Mouse (Mus musculus) kidney, embryonic 15.5 days (tissue): ENCODE data around the gene Etv6. TPM values are rescaled to one million over a fixed set of nuclear protein-coding genes. Genes with fewer than 3 reads are reported as not detected.

Experiments used
- ATAC-seq: fragments of 200-750 bp; cut with Nextera tagmentation; replicated peaks from 2 replicates; pipeline ENCODE4 v1.8.0; 2017; ENCODE audit warnings: moderate TSS enrichment; ENCODE audit not compliant: low FRiP score
- H3K27ac ChIP-seq: fragments of 300-500 bp; sonication (generic); 2 replicates; pipeline ENCODE4 v1.5.1; 2015; ENCODE audit warnings: mild to moderate bottlenecking, inconsistent platforms
- H3K27me3 ChIP-seq: fragments of 300-500 bp; sonication (generic); 2 replicates; pipeline ENCODE4 v1.6.1; 2015; ENCODE audit warnings: inconsistent platforms
- H3K36me3 ChIP-seq: fragments of 300-500 bp; sonication (generic); 2 replicates; pipeline ENCODE4 v1.6.1; 2015; ENCODE audit warnings: inconsistent platforms
- H3K4me1 ChIP-seq: fragments of 300-500 bp; sonication (generic); 2 replicates; pipeline ENCODE4 v1.6.1; 2015; ENCODE audit warnings: inconsistent platforms
- H3K4me2 ChIP-seq: fragments of 300-500 bp; sonication (generic); 2 replicates; pipeline ENCODE4 v1.6.1; 2015; ENCODE audit warnings: moderate library complexity, mild to moderate bottlenecking, inconsistent platforms
- H3K4me3 ChIP-seq: fragments of 300-500 bp; sonication (generic); replicated peaks from 2 replicates; pipeline ENCODE4 v1.5.1; 2015; ENCODE audit warnings: mild to moderate bottlenecking, inconsistent platforms
- H3K9ac ChIP-seq: fragments of 300-500 bp; sonication (generic); 2 replicates; pipeline ENCODE4 v1.6.1; 2015; ENCODE audit warnings: mild to moderate bottlenecking, inconsistent platforms
- H3K9me3 ChIP-seq: fragments of 300-500 bp; sonication (generic); replicated peaks from 2 replicates; pipeline ENCODE4 v1.6.1; 2016; ENCODE audit warnings: inconsistent platforms
- WGBS: fragments of 180-500 bp; shearing (Covaris S2); methylation state at CpG from one replicate; pipeline ENCODE4 v1.1.7; 2015; ENCODE audit warnings: mixed read lengths; 5-methylcytosine and 5-hydroxymethylcytosine counted together
- polyA plus RNA-seq: library from polyadenylated mRNA; unstranded; fragments of >200 nt; fragmentation: Nextera tagmentation; extraction: Ambion mirVana; gene quantifications from 2 replicates; pipeline ENCODE4 v1.2.1, GENCODE M21; 2015

The Etv6 gene
- polyA plus RNA-seq, 1 experiment from 2014 or later, result 13.0 TPM

- Histone ChIP-seq H3K4me2 (no peak overlapping the region), H3K27me3 (no peaks in the 10 kb centered on the region), H3K9me3 (no peaks in the 10 kb centered on the region), H3K9ac (no peak overlapping the region), H3K36me3 (peaks cover 10% of the 10 kb centered on the region; the same call in 1 of the 2 replicates), H3K4me1 (peaks cover 7% of the 10 kb centered on the region), H3K4me3 (no peak overlapping the region), H3K27ac (no peak overlapping the region)
- ATAC-seq, result no peak
- 79% methylated on average over 3 of the region's 3 CpGs for WGBS
These were observed 100.8 kb downstream of the Etv6 start for GRCm38 (mm10) chr6:134136315-134136714.

GRCm38 (mm10) chr6:134139359-134139758 is 103.9 kb downstream of the Etv6 start:
- no peak for ATAC-seq
- Histone ChIP-seq H3K4me3 (no peak overlapping the region), H3K9ac (no peak overlapping the region), H3K4me1 (peaks cover 31% of the 10 kb centered on the region), H3K36me3 (peaks cover 5% of the 10 kb centered on the region; the same call in 1 of the 2 replicates), H3K9me3 (no peaks in the 10 kb centered on the region), H3K4me2 (no peak overlapping the region), H3K27ac (no peak overlapping the region), H3K27me3 (no peaks in the 10 kb centered on the region)
- 60% methylated on average over 3 of the region's 3 CpGs for WGBS

- peaks cover 42% of the 10 kb centered on the region for H3K4me1 ChIP-seq
- no peaks in the 10 kb centered on the region for H3K27me3 ChIP-seq
- no peak overlapping the region for H3K9ac ChIP-seq
- H3K4me3 ChIP-seq, result no peak overlapping the region
- peaks cover 5% of the 10 kb centered on the region; the same call in 1 of the 2 replicates for H3K36me3 ChIP-seq
- no peak overlapping the region for H3K4me2 ChIP-seq
- WGBS, result 62% methylated on average over 16 of the region's 16 CpGs
- no peaks in the 10 kb centered on the region for H3K9me3 ChIP-seq
- ATAC-seq, result no peak
- H3K27ac ChIP-seq, result no peak overlapping the region; the same call in 1 of the 2 replicates
These were observed 105.5 kb downstream of the Etv6 start for GRCm38 (mm10) chr6:134140718-134141615.

GRCm38 (mm10) chr6:134141616-134142165 is 106.2 kb downstream of the Etv6 start:
- no peak overlapping the region for H3K4me2 ChIP-seq
- 0 out of 2 replicates have a peak overlapping the region, but pooled peaks have one; percentile 25 for H3K27ac ChIP-seq
- H3K4me1 ChIP-seq, result peaks cover 42% of the 10 kb centered on the region
- ATAC-seq, result no peak
- no peak overlapping the region for H3K9ac ChIP-seq
- 83% methylated on average over 1 of the region's 1 CpGs for WGBS
- peaks cover 5% of the 10 kb centered on the region; the same call in 1 of the 2 replicates for H3K36me3 ChIP-seq
- H3K4me3 ChIP-seq, result no peak overlapping the region
- H3K9me3 ChIP-seq, result no peaks in the 10 kb centered on the region
- H3K27me3 ChIP-seq, result no peaks in the 10 kb centered on the region

GRCm38 (mm10) chr6:134142700-134143099 is 107.2 kb downstream of the Etv6 start:
- 54% methylated on average over 11 of the region's 11 CpGs for WGBS
- no peak overlapping the region for H3K9ac ChIP-seq
- H3K4me1 ChIP-seq, result peaks cover 46% of the 10 kb centered on the region
- H3K9me3 ChIP-seq, result no peaks in the 10 kb centered on the region
- H3K27ac ChIP-seq, result no peak overlapping the region; the same call in 1 of the 2 replicates
- no peaks in the 10 kb centered on the region for H3K27me3 ChIP-seq
- no peak for ATAC-seq
- no peak overlapping the region for H3K4me2 ChIP-seq
- no peak overlapping the region for H3K4me3 ChIP-seq
- peaks cover 5% of the 10 kb centered on the region; the same call in 1 of the 2 replicates for H3K36me3 ChIP-seq

- H3K4me1 ChIP-seq, result peaks cover 54% of the 10 kb centered on the region
- no peak overlapping the region for H3K9ac ChIP-seq
- no peaks in the 10 kb centered on the region for H3K9me3 ChIP-seq
- ATAC-seq, result 0 out of 2 replicates have a peak, but pooled peaks have one; percentile 16
- WGBS, result 45% methylated on average over 3 of the region's 3 CpGs
- H3K27me3 ChIP-seq, result no peaks in the 10 kb centered on the region
- H3K36me3 ChIP-seq, result no peaks in the 10 kb centered on the region
- H3K27ac ChIP-seq, result peak overlapping the region; percentile 66
- H3K4me3 ChIP-seq, result no peak overlapping the region
- no peak overlapping the region for H3K4me2 ChIP-seq
These were observed 108.2 kb downstream of the Etv6 start for GRCm38 (mm10) chr6:134143649-134144097.

GRCm38 (mm10) chr6:134144231-134145130 is 109.0 kb downstream of the Etv6 start:
- H3K9ac ChIP-seq, result no peak overlapping the region
- no peaks in the 10 kb centered on the region for H3K27me3 ChIP-seq
- no peak overlapping the region for H3K4me3 ChIP-seq
- H3K9me3 ChIP-seq, result no peaks in the 10 kb centered on the region
- H3K4me1 ChIP-seq, result peaks cover 54% of the 10 kb centered on the region
- peak overlapping the region; percentile 66 for H3K27ac ChIP-seq
- no peak overlapping the region for H3K4me2 ChIP-seq
- no peaks in the 10 kb centered on the region for H3K36me3 ChIP-seq
- WGBS, result 64% methylated on average over 15 of the region's 15 CpGs
- ATAC-seq, result no peak

- Histone ChIP-seq H3K9ac (no peak overlapping the region), H3K4me3 (no peak overlapping the region), H3K36me3 (no peaks in the 10 kb centered on the region), H3K4me2 (no peak overlapping the region), H3K4me1 (peaks cover 68% of the 10 kb centered on the region), H3K27ac (0 out of 2 replicates have a peak overlapping the region, but pooled peaks have one; percentile 6), H3K27me3 (no peaks in the 10 kb centered on the region), H3K9me3 (no peaks in the 10 kb centered on the region)
- 55% methylated on average over 22 of the region's 22 CpGs for WGBS
- ATAC-seq, result no peak; the same call in 1 of the 2 replicates
These were observed 112.3 kb downstream of the Etv6 start for GRCm38 (mm10) chr6:134147596-134148442.

GRCm38 (mm10) chr6:134148443-134148942 is 113.0 kb downstream of the Etv6 start:
- Histone ChIP-seq H3K27ac (0 out of 2 replicates have a peak overlapping the region, but pooled peaks have one; percentile 4), H3K36me3 (no peaks in the 10 kb centered on the region), H3K9ac (no peak overlapping the region), H3K4me1 (peaks cover 62% of the 10 kb centered on the region), H3K9me3 (no peaks in the 10 kb centered on the region), H3K27me3 (no peaks in the 10 kb centered on the region), H3K4me2 (no peak overlapping the region), H3K4me3 (no peak overlapping the region)
- no peak for ATAC-seq
- 79% methylated on average over 7 of the region's 7 CpGs for WGBS

GRCm38 (mm10) chr6:134149606-134150005 is 114.1 kb downstream of the Etv6 start:
- Histone ChIP-seq H3K4me3 (no peak overlapping the region), H3K9me3 (no peaks in the 10 kb centered on the region), H3K9ac (no peak overlapping the region), H3K4me2 (no peak overlapping the region), H3K27me3 (no peaks in the 10 kb centered on the region), H3K27ac (no peak overlapping the region), H3K4me1 (peaks cover 51% of the 10 kb centered on the region), H3K36me3 (no peaks in the 10 kb centered on the region)
- no peak for ATAC-seq
- WGBS, result 93% methylated on average over 7 of the region's 7 CpGs
